Mouse (Mus musculus) lung, postnatal 14 days (tissue): ENCODE data around the gene Trex2.
"Not testable (repeated sequence)": the region's sequence is repeated elsewhere in the genome, so short reads cannot be mapped to it uniquely, and the experiment has no call there.

ENCODE experiments used
- DNase-seq: peaks from one replicate; pipeline ENCODE4 v3.0.0; 2021

The Trex2 gene

DNA sequence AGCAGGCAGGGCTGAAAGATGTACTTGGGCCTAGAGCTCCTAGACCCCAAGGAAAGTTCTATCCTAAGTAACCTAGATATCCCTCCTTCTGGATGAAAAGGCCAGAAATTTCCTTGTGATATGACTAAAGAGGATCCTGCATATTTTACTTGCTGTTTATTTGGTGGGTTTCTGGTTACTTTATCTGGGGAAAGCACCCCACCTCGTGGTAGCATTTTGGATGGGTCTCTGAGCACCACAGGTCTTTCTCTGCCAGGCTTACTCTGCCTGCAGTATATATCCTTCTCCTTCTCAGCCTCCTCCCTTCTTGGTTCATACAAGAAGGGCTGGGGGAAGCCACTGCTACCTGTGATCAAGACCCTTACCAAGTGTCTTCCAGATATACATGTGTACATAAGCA, 22.4 kb downstream of the Trex2 start:
- no peak for DNase-seq

DNA sequence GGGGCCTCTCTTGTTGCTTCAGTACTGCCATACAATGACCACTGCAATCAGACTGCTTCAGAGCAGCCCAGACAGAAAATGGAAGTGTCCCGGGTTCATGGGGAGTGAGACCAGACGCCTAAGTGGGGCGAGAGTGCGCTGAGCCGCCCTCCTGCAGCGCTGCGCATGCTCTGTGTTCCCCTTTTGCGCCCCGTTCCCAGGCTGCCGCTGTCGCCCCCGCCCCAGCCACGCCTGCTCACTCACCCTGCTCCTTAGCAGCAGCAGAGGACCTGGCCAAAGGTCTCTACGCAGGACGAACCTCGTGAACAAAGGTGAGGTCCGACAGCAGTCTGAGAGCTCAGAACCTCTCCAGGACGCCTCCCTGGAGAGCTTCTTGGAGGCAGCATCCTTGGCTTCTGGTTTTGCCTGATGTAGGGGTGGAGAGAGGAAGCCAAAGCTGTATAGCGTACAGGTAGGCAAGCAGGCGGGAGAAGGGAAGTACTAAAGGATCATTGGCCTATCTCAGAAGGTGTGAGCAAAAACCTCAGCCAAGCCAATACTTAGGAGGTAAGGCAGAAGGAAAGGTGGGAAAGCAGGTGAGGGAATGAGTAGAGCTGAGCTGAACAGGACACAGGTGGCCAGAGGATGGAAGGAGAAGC, 24.1 kb downstream of the Trex2 start, which contains the start of gene Zfp92:
Zfp92 (plus strand) TSS at position 217 of the 638 bp plus-strand sequence.
- DNase-seq: no peak

DNA sequence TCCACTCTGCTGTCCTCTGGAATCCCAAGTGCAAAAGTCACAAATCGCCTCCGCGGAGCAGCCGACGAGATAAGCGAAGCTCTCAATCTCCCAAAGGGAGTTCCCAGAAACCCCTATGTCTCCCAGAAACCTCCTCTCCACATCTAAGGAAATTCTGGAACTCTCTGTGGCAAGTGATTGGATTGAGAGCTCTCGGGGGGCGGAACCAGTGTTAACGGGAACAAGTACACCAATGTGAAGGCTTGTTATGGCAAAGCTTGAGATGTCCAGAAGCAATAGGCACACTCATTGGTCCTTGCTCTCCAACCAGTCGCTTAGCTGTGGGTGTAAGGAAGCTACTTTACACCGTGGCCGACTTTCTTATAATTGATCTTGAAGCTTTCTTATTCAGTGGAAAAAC, 33.5 kb downstream of the Trex2 start:
- no peak for DNase-seq

DNA sequence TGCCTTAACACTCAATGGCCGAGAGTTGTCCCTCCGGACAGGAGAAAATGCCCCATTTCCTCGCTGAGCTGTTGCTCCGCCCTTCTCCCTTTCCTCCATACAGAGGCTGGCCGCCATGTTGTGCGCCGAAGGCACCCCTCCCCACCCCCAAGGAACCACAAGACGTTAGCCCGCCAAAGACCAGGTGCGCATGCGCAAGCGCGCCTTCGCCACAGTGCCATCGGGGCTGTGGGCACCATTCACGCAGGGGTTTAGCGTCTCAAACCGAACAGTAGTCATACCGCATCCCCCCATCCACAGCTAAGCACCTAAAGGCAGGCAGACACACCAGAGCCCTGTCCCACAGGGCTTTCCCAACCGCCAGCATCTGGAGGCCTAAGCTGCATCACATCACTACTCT, 34.2 kb downstream of the Trex2 start:
- DNase-seq: no peak

DNA sequence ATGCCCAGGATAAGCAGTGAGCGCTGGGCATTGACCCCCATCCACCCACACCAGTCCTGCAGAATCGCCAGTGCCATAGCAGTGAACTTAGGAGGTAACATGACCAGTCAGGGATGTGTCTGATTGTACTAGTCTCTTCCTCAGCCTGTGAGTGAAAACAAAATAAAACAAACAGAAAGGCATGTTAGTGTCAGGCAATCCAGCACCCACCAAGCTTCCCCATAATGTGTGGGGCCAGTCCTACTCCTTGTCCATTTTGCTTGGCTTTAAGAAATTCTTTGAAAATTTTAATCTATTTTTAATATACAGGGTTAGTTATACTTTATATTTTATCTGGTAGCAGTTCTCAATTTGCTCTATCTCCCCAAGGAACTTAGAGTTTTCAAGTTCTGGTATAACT, 36.5 kb downstream of the Trex2 start, which contains the start of gene Gm18336:
Gm18336 (minus strand) TSS at position 101 of the 400 bp plus-strand sequence.
- not testable (repeated sequence) for DNase-seq

DNA sequence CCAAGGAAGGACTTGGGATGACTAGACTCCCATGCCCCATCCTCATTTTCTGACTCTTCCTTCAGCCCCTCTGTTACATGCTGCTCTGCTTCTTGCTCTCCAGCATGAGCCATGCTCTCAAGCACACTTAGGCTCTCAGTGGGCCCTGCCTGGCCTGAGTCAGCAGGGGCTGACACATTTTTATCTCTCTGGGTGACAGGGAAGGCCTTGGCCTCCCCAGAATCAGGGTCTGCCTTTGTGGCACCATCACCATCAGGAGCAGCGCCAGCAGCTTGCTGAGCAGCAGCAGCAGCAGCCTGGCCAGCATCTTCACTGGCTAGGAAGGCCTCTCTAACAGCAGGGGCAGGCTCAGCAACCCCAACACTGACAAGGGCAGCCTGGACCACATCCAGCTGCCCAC, 38.7 kb downstream of the Trex2 start:
- DNase-seq: no peak

DNA sequence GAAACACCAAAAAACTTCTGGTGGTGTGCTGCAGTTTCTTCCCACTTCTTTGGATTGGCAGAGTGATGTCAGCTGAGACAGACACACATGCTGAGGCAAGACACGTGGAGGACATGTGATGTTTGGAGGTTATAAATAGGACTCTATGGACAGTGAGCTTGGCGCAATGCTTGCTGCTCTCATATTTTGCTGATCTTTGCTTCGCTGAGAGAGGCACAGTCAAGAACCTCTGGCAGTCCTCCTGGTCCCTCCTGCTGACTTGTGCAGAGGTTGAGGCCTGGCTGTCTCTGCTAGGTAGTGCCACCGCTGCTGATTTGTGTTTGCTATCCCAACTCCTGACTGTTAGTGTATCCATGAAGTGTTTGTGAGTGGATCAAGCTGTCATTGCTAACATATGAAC, 43.7 kb downstream of the Trex2 start:
- no peak for DNase-seq

DNA sequence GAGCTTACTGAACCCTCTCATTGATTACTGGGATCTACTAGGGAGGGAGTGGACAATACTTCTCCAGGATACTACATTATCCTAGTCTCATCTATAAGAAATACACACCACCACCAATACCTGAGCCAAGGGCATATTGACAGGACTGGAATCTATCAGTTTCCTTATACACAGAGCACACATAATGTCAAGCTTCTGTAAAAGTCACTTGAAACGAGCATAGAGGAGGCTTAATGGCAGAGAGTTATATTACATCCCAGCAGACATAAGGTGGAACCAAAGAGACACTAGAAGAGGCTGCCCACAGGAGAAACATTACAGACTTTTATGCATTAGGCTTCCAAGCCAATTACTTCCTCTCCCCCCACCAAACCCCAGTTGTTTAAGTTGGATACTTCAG, 50.2 kb downstream of the Trex2 start:
- DNase-seq: no peak

DNA sequence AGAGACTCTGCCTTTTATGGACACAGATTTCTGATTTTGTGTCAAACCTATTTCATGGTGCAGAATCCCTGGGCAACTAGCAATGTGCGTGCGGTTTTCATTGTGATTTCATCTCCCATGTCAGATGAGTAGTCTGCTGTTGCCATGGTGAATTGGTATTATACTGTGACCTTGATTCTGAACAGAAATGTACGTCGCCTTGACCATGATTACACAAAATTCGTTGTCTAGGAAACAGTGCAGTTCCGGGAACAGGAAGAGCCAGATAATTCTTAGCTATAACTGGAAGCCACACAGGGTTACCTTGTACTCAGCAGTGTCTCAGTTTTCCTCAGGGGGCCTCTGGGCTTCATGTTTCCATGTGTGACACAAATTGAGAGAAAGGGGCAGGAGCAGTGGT, 50.7 kb downstream of the Trex2 start:
- DNase-seq: no peak
